Mouse (Mus musculus): ENCODE results near the gene Snx12.

DNA sequence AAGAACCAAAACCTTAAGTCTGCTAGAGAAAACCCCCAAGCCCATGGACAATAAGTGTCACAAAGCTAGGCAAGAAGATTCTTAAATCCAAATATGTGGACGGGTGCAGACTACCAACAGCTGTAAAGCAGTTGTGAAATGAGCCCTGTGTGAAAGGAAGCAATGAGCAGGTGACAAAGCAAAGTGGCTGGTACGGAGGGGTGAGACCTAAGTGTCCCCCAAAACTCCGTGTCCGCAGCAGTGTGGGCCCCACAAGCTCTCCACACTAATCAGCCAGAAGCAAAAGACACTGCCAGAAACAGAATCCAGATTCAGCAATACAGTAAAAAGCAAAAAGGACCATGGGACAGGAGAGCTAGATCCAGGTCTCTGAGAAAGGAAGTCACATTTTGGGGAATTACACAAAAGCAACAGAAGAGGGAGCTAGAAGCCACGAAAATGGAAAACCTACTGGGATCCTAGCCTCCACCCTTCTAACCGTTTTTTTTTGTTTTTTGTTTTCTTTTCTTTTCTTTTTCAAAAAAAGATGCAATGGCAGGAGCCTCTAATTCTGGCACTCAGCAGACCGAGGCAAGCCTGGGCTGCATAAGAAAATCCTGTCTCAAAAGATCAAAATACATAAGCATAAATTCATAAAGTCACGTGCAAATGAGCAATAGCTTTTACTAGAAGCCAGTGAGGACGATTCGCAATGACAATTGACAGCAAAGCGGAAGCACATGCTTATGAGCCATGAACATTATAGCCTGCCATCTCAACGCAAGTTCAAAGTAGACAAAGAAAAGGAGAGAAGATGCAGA, 90.2 kb downstream of the Snx12 start:
- TF ChIP-seq TAL1 (conservative IDR thresholded peaks at IDR 0.05; ENCODE audit: low read depth, low read length) (no peak), CTCF (IDR thresholded peaks at IDR 0.05; ENCODE audit: low read depth, low read length) (no peak), GATA1 (IDR thresholded peaks at IDR 0.05; ENCODE audit: borderline replicate concordance, low read length) (no peak)
